Mouse (Mus musculus): ENCODE measurements around the gene Mms22l.
"Not testable (repeated sequence)": the region's sequence is repeated elsewhere in the genome, so short reads cannot be mapped to it uniquely, and the experiment has no call there.

- TF ChIP-seq CTCF (IDR thresholded peaks at IDR 0.05); POLR2A (IDR thresholded peaks at IDR 0.05; ENCODE audit: insufficient read depth, low read depth, low read length): not testable (repeated sequence)
Observed at GRCm38 (mm10) chr4:24644735-24645134, 148.5 kb downstream of the Mms22l start.

Measured in heart, adult 2 months (tissue).